Mouse (Mus musculus) CD4-positive helper T cell, adult 2 months (primary cell): ENCODE results near the gene Casq2.
"Not testable (repeated sequence)": the region's sequence is repeated elsewhere in the genome, so short reads cannot be mapped to it uniquely, and the experiment has no call there.

Experiments
- DNase-seq: peaks from one replicate; pipeline ENCODE4 v3.0.0-alpha.2; 2012; ENCODE audit warnings: low read depth, missing footprints, low spot score

Gene Casq2

GRCm38 (mm10) chr3:102163861-102164260 is 77.6 kb downstream of the Casq2 start:
- DNase-seq = not testable (repeated sequence)

GRCm38 (mm10) chr3:102164911-102165310 is 78.7 kb downstream of the Casq2 start:
- no peak for DNase-seq

GRCm38 (mm10) chr3:102165536-102166286 is 79.5 kb downstream of the Casq2 start:
- DNase-seq = no peak

- DNase-seq = no peak
These were observed 80.0 kb downstream of the Casq2 start for GRCm38 (mm10) chr3:102166287-102166620.

GRCm38 (mm10) chr3:102166794-102167193 is 80.6 kb downstream of the Casq2 start:
- no peak for DNase-seq

GRCm38 (mm10) chr3:102167555-102168210 is 81.5 kb downstream of the Casq2 start:
- DNase-seq = no peak

GRCm38 (mm10) chr3:102169197-102169905 is 83.1 kb downstream of the Casq2 start:
- DNase-seq = no peak

- DNase-seq = no peak
These were observed 88.1 kb downstream of the Casq2 start for GRCm38 (mm10) chr3:102174118-102174865.

GRCm38 (mm10) chr3:102175701-102176100 is 89.5 kb downstream of the Casq2 start:
- DNase-seq = no peak

GRCm38 (mm10) chr3:102176116-102176515 is 89.9 kb downstream of the Casq2 start:
- no peak for DNase-seq

- DNase-seq = no peak
These were observed 91.8 kb downstream of the Casq2 start for GRCm38 (mm10) chr3:102177837-102178615.

- no peak for DNase-seq
These were observed 93.7 kb downstream of the Casq2 start for GRCm38 (mm10) chr3:102179869-102180268.

- no peak for DNase-seq
These were observed 94.5 kb downstream of the Casq2 start for GRCm38 (mm10) chr3:102180746-102181145.

GRCm38 (mm10) chr3:102181191-102181590 is 95.0 kb downstream of the Casq2 start:
- DNase-seq = no peak

GRCm38 (mm10) chr3:102182601-102183000 is 96.4 kb downstream of the Casq2 start:
- DNase-seq = no peak

- no peak for DNase-seq
These were observed 98.5 kb downstream of the Casq2 start for GRCm38 (mm10) chr3:102184721-102185120.

GRCm38 (mm10) chr3:102187401-102187800 is 101.2 kb downstream of the Casq2 start:
- DNase-seq = no peak

- no peak for DNase-seq
These were observed 102.8 kb downstream of the Casq2 start for GRCm38 (mm10) chr3:102188972-102189371.

- no peak for DNase-seq
These were observed 103.8 kb downstream of the Casq2 start for GRCm38 (mm10) chr3:102190015-102190414.

- DNase-seq = no peak
These were observed 104.4 kb downstream of the Casq2 start for GRCm38 (mm10) chr3:102190642-102191041.

- no peak for DNase-seq
These were observed 105.4 kb downstream of the Casq2 start for GRCm38 (mm10) chr3:102191575-102191974.
